Mouse (Mus musculus) induced T-regulatory cell, adult 2 months (primary cell): ENCODE data around the gene Mast2.
A peak's percentile ranks its signal among the peaks of the same experiment; 100 is the strongest.

Experiments
- DNase-seq: peaks from one replicate; pipeline ENCODE4 v3.0.0-alpha.2; 2012; ENCODE audit warnings: low read depth

Mast2 gene

GRCm38 (mm10) chr4:116464126-116464981 is at the start of gene Mast2:
Gene Mast2 (minus strand): TSS chr4:116464183.
- DNase-seq, result peak; percentile 88

GRCm38 (mm10) chr4:116507425-116508218 is 43.6 kb upstream of the Mast2 start, which contains the start of gene Ipp:
Gene Ipp (plus strand): TSS chr4:116507549.
- DNase-seq, result peak; percentile 98

DNA sequence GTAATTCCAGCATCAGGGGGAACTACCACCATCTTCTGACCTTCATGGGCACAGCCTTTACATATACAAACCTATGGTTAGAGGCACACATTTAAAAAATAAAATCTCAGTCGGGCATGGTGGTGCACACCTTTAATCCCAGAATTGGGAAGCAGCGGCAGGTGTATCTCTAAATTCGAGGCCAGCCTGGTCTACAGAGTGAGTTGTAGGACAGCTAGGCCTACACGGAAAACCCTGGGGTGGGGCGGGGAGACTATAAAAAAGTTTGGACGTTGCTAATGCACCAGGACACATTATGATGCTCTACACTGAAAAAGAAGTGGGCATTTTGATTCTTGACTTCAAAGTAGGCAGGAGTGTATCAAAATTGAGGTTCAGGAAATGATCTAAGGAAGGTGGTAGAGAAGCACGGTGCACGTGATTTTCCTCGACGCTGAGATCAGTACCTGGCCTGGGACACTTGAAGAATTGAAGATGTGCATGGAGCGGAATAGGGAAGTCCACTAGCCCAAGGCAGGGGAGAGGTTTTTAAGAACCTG is 43.0 kb upstream of the Mast2 start:
- DNase-seq, result no peak

- no peak for DNase-seq
Measured at GRCm38 (mm10) chr4:116499978-116500377, 36.0 kb upstream of the Mast2 start.

DNA sequence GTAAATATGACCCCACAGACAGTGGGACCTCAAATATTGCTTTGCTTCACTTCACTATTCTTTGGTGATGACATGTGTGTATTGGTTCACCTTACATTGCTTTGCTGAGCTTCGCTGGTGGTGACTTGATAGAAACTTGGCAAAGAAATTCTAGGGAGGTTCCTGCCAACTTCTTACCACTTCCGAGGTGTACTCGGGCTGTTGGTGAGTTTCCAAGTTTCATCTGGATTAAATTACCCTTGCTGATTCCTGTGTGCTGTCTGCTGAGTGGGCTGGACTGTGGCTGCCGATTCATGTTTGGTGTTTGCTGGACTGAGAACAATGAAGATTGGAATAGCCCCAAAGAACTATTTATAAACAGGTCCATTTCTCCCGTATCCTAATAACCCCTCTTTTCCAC is 29.7 kb upstream of the Mast2 start:
- DNase-seq, result no peak

DNA sequence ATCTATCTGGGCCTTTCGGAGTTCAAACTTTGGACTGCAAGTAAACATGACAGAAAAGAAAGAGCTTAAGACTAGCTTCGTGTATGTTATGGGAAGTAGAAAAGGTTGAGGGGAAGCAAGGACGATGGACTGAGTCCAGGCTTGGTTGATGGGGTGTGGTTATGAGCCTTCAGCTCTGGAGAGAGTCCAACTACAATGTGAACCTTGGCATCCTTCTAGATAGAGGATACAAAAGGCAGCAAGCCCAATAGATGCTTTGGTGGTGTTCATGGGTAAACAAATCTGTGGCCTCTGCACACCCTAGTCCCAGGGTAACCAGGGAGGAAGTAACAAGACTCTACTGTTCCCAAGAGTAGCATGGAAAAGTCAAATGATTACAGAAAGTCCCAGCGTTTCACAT is 28.5 kb upstream of the Mast2 start:
- no peak for DNase-seq

DNA sequence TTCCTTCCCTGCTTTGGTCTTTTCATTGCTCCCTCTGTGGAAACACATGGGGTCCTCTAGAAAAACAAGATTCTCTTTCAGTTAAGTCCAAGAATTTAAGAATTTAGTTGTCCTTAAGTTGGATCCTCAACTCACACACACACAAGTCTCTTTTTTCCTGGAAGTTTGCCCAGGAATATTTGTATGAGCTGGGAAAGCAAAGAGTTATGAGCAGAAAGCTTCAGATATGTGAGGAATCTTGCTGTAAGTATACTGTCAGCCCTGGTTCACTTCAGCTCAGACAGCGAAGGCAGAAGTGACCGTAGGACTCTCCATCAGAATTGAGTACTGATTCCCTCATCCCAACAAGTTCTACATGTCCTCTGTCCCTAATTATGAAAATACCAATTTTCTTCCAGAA is 27.9 kb upstream of the Mast2 start:
- DNase-seq, result no peak

GRCm38 (mm10) chr4:116491119-116491536 is 27.1 kb upstream of the Mast2 start:
- no peak for DNase-seq

- no peak for DNase-seq
Measured at GRCm38 (mm10) chr4:116483476-116483875, 19.5 kb upstream of the Mast2 start.

GRCm38 (mm10) chr4:116481322-116481721 is 17.3 kb upstream of the Mast2 start:
- no peak for DNase-seq

DNA sequence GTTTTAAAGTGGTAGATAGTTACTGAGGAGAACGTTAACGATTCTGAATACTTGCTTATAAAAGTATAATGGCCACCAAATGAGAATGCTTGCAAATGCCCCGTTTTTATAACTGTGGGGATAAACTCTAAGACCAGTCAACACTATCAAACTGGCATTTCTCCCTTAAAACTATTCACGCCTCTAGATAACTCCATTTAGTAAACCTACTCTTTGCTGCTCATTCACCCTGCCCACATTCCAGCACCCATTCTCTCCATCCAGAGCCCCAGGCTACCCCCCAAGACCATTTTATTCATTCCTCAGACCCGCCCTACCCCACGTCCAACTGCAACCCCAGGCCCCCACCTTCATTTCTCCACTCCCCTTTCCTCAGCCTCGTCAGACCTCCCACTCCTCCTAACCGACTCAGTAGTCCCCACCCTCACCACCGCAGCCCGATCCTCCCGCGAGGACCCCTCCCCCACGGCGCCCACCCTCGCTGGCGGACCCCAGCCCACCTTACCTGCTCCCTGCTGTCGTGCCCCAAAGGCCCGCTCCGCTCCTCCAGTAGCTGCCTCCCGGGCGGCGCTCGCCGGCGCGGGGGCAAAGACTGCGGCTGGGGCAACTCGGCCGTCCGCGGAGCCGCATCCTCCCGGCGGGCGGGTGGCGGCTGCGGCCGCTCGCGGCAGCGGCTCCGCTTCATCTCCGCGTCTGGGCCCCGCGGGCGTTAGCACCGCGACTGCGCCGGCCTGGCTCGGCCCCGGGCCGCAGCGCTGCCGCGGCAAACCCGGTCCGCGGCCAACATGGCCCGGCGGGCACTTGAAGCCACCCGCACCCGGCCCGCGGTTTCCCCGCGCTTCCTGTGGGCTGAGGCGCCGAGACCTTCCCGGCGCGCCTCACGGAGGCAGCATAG is 505 bp downstream of the Mast2 start:
- DNase-seq, result peak; percentile 49

DNA sequence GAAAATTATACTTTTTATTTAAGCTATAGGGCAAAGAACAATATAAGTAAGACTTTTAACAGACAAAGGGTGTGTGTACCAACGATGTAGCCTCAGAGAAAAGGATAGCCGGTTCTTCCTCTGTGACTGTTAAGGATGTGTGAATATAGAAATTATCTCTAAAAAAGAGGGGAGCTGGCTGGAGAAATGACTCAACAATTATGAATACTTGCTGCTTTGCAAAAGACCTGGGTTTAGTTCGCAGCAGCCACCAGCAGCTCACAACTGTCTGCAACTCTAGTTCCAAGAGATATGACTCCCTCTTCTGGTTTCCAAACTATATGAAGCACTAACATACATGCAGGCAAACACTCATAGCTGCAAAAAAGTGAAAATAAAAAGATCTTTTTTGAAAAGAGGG is 2.0 kb downstream of the Mast2 start:
- DNase-seq, result no peak

- no peak for DNase-seq
Measured at GRCm38 (mm10) chr4:116451553-116451952, 12.4 kb downstream of the Mast2 start.

- DNase-seq, result no peak
Measured at GRCm38 (mm10) chr4:116449951-116450350, 14.0 kb downstream of the Mast2 start.

- peak; percentile 86 for DNase-seq
Measured at GRCm38 (mm10) chr4:116448673-116449072, 15.3 kb downstream of the Mast2 start.

DNA sequence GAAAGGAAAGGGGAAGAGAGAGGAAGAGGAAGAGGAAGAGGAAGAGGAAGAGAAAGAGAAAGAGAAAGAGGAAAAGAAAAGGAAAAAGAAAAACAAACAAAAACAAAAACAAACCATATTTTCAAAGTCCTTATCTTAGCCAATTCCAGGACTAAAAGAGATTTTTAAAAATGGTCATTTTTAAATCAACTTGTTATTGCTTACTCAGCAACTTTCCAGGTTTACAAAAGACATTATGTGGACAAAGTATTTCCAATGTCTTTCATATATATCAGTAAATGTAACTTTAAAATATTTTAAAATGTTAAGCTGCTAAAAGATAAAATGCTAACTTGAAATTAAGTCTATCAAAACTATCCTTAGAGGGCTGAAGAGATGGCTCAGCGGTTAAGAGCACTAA is 24.6 kb downstream of the Mast2 start:
- no peak for DNase-seq

DNA sequence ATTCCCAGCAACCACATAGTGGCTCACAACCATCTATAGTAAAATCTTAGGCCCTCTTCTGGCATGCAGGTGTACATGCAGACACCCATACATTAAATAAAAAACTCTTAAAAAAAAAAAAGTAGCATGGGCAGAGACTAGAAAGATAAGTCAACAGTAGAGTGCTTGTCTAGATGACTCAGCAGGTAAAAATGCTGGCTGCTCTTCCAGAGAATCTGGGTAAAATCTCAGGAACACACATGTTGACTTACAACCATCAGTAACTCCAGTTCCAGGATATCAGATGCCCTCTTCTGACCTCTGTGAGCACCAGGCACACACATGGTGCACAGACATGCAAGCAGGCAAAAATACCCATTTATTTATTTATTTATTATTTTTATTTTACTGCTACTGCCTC is 25.4 kb downstream of the Mast2 start:
- no peak for DNase-seq

- peak; percentile 23 for DNase-seq
Measured at GRCm38 (mm10) chr4:116435626-116436025, 28.4 kb downstream of the Mast2 start.

- DNase-seq, result peak; percentile 50
Measured at GRCm38 (mm10) chr4:116422186-116422585, 41.8 kb downstream of the Mast2 start.

DNA sequence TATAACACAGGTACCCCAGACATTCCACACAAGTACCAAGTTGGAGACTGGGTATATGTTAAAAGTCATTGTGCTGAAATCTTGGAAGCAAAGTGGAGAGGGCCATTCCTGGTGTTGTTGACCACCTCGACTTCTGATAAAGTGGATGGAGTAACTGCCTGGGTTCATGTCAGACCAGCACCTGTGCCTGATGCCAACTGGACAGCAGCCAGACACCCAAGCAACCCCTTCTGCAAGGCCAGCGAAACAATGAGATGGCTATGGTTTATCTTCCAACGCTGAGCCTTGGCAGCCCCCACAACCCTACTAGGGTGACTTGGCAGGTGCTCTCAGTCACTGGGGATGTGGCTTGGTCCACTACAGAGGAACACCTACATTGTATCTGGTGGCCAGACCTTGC is 42.8 kb downstream of the Mast2 start:
- no peak for DNase-seq

DNA sequence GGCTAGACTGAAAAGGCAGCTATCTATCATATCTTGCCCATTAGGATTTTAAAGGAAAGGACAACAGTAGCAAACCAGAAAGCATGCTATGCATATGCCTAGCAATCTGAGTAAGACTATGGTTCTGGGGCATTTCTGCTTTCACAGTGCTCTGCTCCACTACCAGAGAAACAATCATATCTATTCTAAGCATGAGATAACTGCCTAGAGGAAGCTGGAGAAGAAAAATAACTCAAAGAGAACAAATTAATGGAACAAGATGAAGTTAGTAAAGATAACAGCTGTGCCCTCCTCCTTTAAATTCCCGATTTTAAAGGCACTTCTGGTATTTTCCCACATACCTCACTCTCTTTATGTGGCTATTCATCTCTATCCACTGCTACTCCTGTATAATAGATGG is 51.0 kb downstream of the Mast2 start:
- DNase-seq, result no peak

DNA sequence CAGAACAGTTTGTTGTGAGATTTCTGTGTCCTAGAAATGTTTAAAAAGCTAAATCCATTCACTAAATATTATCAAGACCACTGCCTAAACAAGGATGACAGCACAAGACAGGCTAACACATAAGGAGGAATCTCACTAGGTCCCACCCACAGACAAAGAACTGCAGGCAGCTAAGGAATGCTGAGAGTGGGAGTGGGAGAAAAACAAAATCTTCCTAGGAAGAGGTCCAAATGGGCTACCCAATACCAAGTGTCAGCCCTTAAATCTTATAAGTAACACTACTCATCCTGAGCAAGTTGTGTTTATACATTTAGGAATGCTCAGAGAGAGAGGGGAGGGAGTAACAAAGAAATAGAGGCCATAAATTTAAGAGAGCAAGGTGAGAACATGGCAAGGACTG is 52.6 kb downstream of the Mast2 start:
- no peak for DNase-seq
